Mouse (Mus musculus) liver, embryonic 14.5 days (tissue): Measurements from ENCODE around the gene Pole4. TPM values are rescaled to one million over a fixed set of nuclear protein-coding genes. Genes with fewer than 3 reads are reported as not detected.

ENCODE experiments used
- ATAC-seq: fragments of 200-750 bp; cut with Nextera tagmentation; 2 replicates; pipeline ENCODE4 v1.8.0; 2017; ENCODE audit warnings: moderate number of reproducible peaks, mild to moderate bottlenecking, moderate library complexity; ENCODE audit not compliant: insufficient read depth
- DNase-seq, 3 experiments: peaks; one replicate each; pipeline ENCODE4 v3.0.0-alpha.2; 2012 to 2013; ENCODE audit warnings: low read depth in 3 of 3, low spot score in 3 of 3
- H3K27ac ChIP-seq: fragments of 300-500 bp; sonication (generic); 2 replicates; pipeline ENCODE4 v1.5.1; 2014; ENCODE audit warnings: moderate library complexity, mild to moderate bottlenecking, control low read depth, inconsistent platforms
- H3K27me3 ChIP-seq: fragments of 300-500 bp; sonication (generic); 2 replicates; pipeline ENCODE4 v1.6.1; 2014; ENCODE audit warnings: mild to moderate bottlenecking, low read length, moderate library complexity; ENCODE audit not compliant: control insufficient read depth, insufficient read depth
- H3K36me3 ChIP-seq: fragments of 300-500 bp; sonication (generic); replicated peaks from 2 replicates; pipeline ENCODE4 v1.6.1; 2014; ENCODE audit warnings: low read depth; ENCODE audit not compliant: control insufficient read depth, insufficient read depth
- H3K4me1 ChIP-seq, 2 experiments: fragments of 200-500 bp in 1 of 2; fragments of 300-500 bp in 1 of 2; sonication (generic) in 1 of 2; replicated peaks; 2 replicates each; pipeline ENCODE4 v1.6.1; 2012 to 2014; ENCODE audit warnings: antibody characterized with exemption in 1 of 2, inconsistent platforms in 1 of 2, low read length in 1 of 2; ENCODE audit not compliant: control insufficient read depth in 2 of 2, insufficient read depth in 2 of 2
- H3K4me2 ChIP-seq: fragments of 300-500 bp; sonication (generic); 2 replicates; pipeline ENCODE4 v1.6.1; 2014; ENCODE audit warnings: low read depth, mild to moderate bottlenecking, control low read depth, moderate library complexity
- H3K4me3 ChIP-seq, 2 experiments: fragments of 200-500 bp in 1 of 2; fragments of 300-500 bp in 1 of 2; sonication (generic) in 1 of 2; 2 replicates each; pipeline ENCODE4 v1.5.1; 2012 to 2014; ENCODE audit warnings: low read depth in 2 of 2, low read length in 2 of 2, mild to moderate bottlenecking in 2 of 2, control low read depth in 1 of 2, inconsistent platforms in 1 of 2, moderate library complexity in 1 of 2; ENCODE audit not compliant: insufficient read depth in 1 of 2
- H3K9ac ChIP-seq: fragments of 300-500 bp; sonication (generic); replicated peaks from 2 replicates; pipeline ENCODE4 v1.6.1; 2014; ENCODE audit warnings: mild to moderate bottlenecking, control low read depth, moderate library complexity
- H3K9me3 ChIP-seq: fragments of 300-500 bp; sonication (generic); 2 replicates; pipeline ENCODE4 v1.6.1; 2016; ENCODE audit warnings: low read length, mixed read lengths; ENCODE audit not compliant: control insufficient read depth
- CTCF ChIP-seq: IDR thresholded peaks from 2 replicates; pipeline ENCODE4 v1.5.1; 2016; ENCODE audit warnings: antibody characterized with exemption, low read depth, control low read depth
- EP300 ChIP-seq: IDR thresholded peaks from 2 replicates; pipeline ENCODE4 v1.6.1; 2016; ENCODE audit warnings: antibody characterized with exemption, low read depth
- WGBS: fragments of 180-500 bp; shearing (Covaris S2); extraction: QIAGEN DNeasy Blood & Tissue Kit; methylation state at CpG from one replicate; pipeline ENCODE4 v1.1.7; 2014; ENCODE audit not compliant: insufficient replicate concordance; 5-methylcytosine and 5-hydroxymethylcytosine counted together
- polyA plus RNA-seq, 2 experiments: library from polyadenylated mRNA; depleted of rRNA in 1 of 2; stranded (reverse) in 1 of 2; unstranded in 1 of 2; fragments of >200 nt; fragmentation: Nextera tagmentation in 1 of 2; extraction: Ambion mirVana in 1 of 2; gene quantifications; 2 replicates each; pipeline versions ENCODE4 v1.2.1 to v1.2.3; 2012 to 2014

Gene Pole4
- polyA plus RNA-seq, 2 experiments = 15.3 to 53.5 TPM

DNA sequence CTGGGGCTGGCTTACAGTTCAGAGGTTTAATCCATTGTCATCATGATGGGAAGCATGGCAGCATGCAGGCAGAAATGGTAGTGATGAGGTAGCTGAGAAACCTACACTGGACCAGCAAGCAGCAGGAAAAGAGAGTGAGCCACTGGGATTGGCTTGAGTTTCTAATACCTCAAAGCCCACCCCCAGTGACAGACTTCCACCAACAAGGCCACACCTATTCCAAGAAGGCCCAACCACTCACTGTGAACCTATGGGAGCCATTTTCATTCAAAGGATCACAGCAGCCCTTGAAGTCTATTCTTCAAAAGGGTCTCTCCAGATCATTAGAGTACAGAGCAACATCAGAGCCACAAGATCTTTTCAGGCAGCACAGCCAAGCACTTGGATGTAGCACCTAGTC, 38.7 kb downstream of the Pole4 start:
- Histone ChIP-seq H3K9me3 (no peaks in the 10 kb centered on the region), H3K4me3 (no peak overlapping the region), H3K36me3 (no peaks in the 10 kb centered on the region), H3K27ac (no peak overlapping the region), H3K9ac (no peak overlapping the region), H3K4me2 (no peak overlapping the region), H3K4me1 (no peaks in the 10 kb centered on the region), H3K27me3 (no peaks in the 10 kb centered on the region)
- ATAC-seq (no peak), DNase-seq (no peak)
- TF ChIP-seq CTCF (no peak), EP300 (no peak)

DNA sequence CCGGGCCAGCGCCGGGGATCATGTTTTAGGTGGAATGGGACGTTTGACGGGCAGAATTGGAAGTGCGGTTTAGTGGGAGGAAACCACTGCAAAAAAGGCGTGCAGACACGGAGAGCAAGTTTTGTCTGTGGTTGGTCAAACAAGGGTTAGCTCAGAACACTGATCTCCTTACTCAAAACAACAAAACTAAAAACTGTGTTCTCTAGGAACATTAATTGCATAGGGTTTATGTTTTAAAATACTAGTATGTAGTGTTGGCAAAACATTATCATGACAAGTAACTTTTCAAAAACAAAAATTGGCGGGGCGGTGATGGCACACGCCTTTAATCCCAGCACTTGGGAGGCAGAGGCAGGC, 52.0 kb downstream of the Pole4 start:
- Histone ChIP-seq H3K4me2 (peak overlapping the region; percentile 77), H3K27me3 (no peaks in the 10 kb centered on the region), H3K27ac (peak overlapping the region; percentile 65; the same call in 1 of the 2 replicates), H3K9me3 (no peaks in the 10 kb centered on the region), H3K4me3 (peak overlapping the region; percentile 48 to 76), H3K9ac (peak overlapping the region; percentile 71), H3K36me3 (no peaks in the 10 kb centered on the region; the same call in none of the 2 replicates), H3K4me1 (peaks cover 5% of the 10 kb centered on the region in 2 experiments; a peak in 3 of 4 replicates)
- WGBS = 26% methylated on average over 11 of the region's 11 CpGs
- TF ChIP-seq CTCF (no peak), EP300 (no peak)
- ATAC-seq = no peak
- DNase-seq = no peak

DNA sequence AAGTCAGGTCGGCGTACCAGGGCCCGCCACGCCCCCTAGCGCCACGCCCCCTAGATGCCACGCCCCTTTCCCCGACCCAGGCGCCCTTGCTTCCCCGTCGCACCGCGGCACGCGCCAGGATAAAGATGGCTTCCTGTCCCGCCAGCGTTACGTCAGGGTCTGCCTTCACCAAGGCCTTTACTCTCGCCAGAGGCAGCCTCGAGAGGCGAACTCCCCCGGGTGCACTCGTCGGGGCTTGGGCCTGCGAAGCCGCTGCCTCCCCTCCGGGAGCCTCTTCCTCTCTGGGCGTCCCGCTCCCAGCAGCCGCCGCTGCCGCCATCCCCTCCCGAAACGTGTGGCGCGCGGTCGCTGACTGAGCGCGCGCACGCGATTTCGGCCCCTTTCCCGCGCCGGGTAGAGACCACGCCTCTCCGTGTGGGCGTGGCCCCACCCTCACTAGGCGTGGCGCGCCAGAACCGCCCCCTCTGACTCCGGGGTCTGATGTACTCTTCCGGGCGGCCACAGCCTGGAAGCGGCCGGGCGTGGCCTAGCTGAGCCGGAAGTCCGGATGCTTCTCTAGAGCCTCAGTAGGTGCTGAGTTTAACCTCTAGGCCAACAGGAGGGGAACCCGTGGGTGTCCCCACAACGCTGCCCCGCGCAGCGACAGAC, 52.5 kb downstream of the Pole4 start:
- Histone ChIP-seq H3K36me3 (peaks cover 5% of the 10 kb centered on the region), H3K27me3 (no peaks in the 10 kb centered on the region), H3K9me3 (no peaks in the 10 kb centered on the region), H3K4me3 (peak overlapping the region; percentile 63 to 76), H3K9ac (peak overlapping the region; percentile 76), H3K4me1 (peaks cover 5% of the 10 kb centered on the region in 2 experiments; a peak in 3 of 4 replicates), H3K4me2 (peak overlapping the region; percentile 77), H3K27ac (peak overlapping the region; percentile 65)
- DNase-seq (peak; percentile 86 to 90 (median 89)), ATAC-seq (peak; percentile 96)
- TF ChIP-seq CTCF (peak; percentile 30; the same call in 1 of the 2 replicates), EP300 (no peak; the same call in 1 of the 2 replicates)
- under 1% methylated on average over 67 of the region's 67 CpGs for WGBS

DNA sequence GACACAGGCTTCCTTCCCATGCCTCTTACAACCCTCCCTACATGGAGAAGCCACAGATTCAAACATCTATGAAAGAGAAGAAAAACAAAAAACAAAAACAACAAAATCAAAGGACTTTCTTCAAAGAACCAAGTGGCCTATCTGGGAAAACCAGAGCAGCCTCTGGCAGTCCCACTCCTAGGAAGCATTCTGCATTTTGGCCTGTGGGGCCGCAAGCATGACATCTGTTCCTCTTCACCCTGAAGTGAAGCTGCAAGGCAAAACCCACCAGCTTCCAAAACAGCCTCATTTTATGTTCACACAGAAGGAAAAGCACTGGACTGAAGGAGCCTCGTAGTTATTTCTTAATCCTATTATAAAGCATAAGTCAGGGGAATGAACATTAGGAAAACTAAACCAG, 56.1 kb downstream of the Pole4 start:
- peaks cover 5% of the 10 kb centered on the region in 2 experiments; a peak in 3 of 4 replicates for H3K4me1 ChIP-seq
- H3K27me3 ChIP-seq = no peaks in the 10 kb centered on the region
- no peaks in the 10 kb centered on the region for H3K9me3 ChIP-seq
- H3K36me3 ChIP-seq = peaks cover 5% of the 10 kb centered on the region
- no peak for ATAC-seq
- H3K4me3 ChIP-seq = no peak overlapping the region
- no peak overlapping the region for H3K9ac ChIP-seq
- no peak overlapping the region for H3K27ac ChIP-seq
- TF ChIP-seq EP300 (no peak), CTCF (no peak)
- 73% methylated on average over 2 of the region's 2 CpGs for WGBS
- DNase-seq = no peak
- H3K4me2 ChIP-seq = no peak overlapping the region

DNA sequence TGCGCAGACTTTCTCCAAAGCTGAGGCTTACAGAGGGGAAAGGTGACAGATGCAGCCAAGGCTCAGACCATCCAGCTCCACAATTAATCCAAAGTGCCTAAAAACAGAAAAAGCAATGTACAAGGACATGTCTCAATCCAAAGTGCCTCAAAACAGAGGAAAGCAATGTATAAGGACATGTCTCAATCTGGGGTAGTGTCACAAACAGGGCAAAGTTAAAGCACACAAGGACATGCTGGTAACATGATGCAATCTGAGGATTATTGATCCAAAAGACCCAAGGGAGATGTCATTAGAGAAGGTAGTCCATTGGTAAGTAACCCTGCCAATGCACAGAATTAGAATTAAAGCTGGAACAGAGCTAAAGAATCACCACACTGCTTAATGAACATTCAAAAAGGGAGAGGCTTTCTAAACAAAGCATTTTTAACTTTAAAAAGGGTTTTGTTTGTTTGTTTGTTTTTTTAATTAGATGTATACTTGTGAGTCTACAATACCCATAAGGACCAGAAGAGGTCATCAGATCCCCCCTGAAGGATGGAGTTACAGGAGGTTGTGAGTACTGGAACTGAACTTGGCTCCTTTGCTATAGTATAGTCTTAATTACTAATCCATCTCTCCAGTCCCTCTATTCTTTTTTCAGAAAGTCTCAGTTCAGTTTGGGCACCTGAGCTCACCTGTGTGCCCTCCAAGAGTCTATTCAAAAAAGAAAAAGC, 57.1 kb downstream of the Pole4 start:
- H3K4me3 ChIP-seq = no peak overlapping the region
- H3K9me3 ChIP-seq = no peaks in the 10 kb centered on the region
- H3K27ac ChIP-seq = no peak overlapping the region
- H3K4me1 ChIP-seq = peaks cover 5% of the 10 kb centered on the region in 2 experiments; a peak in 3 of 4 replicates
- DNase-seq (no peak), ATAC-seq (no peak)
- no peak overlapping the region for H3K9ac ChIP-seq
- no peak for TF ChIP-seq EP300
- no peak for TF ChIP-seq CTCF
- no peak overlapping the region for H3K4me2 ChIP-seq
- no peaks in the 10 kb centered on the region for H3K27me3 ChIP-seq
- peaks cover 5% of the 10 kb centered on the region for H3K36me3 ChIP-seq
- WGBS = 85% methylated on average over 1 of the region's 1 CpGs
